Mouse (Mus musculus) liver, adult (tissue): ENCODE results near the gene Npw.

Experiments used
- GATA4 ChIP-seq: IDR thresholded peaks from 2 replicates; pipeline ENCODE4 v1.6.1; 2014; ENCODE audit warnings: mild to moderate bottlenecking, low read length; ENCODE audit not compliant: insufficient replicate concordance

The Npw gene

DNA sequence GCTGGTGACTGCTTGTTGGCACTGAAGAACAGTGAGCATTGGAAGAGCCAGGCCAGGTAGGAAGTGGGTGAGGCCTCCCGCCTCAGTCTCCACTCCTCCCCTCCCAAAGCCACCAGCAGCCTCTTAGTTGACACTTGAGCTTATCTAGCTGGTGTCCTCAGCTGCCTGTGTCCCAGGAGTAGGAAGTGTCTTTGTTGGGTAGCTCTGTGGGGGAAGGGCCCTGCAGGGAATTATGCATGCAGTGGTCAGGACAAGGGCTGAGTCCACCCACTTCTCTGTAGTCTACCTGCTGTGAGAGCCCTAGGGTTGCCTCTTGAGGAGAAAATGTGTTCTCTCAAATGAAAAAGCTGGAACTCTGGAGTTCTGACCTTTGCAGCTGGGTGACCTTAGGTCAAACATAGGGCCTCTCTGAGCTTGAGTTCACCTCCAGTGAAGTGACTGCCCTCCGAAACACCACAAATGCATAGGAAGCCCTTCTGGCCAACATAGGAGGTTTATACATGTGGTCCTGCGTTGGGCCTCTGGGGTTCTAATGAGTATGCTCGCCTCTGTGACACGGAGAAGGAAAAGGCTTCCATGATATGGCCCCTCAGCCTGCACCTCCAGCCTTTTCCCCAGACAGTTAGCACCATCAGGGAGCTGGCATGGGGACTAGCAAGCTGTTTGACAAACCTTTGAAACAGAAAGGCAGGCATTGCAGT, 21.3 kb downstream of the Npw start:
- TF ChIP-seq GATA4 = no peak

- no peak for TF ChIP-seq GATA4
These were observed 22.6 kb downstream of the Npw start for GRCm38 (mm10) chr17:24635694-24636093.

- peak; percentile 12; the same call in 1 of the 2 replicates for TF ChIP-seq GATA4
These were observed 23.2 kb downstream of the Npw start for GRCm38 (mm10) chr17:24635024-24635423.

- TF ChIP-seq GATA4 = no peak
These were observed 24.4 kb downstream of the Npw start for GRCm38 (mm10) chr17:24633831-24634230.

DNA sequence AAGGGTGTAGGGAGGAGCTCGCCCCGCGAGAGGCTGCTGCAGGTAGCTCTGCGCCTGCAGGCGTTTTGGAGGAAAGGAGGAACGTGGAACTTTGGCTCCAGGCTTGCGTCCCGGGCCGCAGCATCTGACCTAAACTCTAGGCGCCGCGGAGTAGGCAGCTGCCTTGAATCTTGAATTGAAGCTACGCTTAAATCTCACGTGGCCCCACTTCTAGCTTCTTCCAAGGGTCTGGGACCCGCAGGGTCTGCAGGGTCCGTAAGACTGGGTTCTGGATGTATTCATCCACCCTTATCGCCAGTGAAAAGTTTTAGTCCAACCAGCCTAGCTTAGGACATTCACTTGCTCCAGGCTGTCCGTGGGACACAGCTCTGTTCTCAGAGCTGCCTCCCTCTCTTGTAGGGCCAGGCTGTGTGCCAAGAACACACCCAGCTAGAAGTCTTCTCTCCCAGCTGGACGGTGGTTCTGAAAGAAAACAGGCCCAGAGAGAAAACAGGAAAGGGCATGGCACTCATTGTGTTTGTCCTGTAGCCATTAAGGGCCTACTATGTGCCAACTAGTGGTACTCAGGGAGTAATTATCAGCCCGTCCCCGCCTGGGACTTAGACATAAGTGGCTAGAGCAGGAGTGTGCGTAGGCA, 25.3 kb downstream of the Npw start:
- TF ChIP-seq GATA4 = no peak

DNA sequence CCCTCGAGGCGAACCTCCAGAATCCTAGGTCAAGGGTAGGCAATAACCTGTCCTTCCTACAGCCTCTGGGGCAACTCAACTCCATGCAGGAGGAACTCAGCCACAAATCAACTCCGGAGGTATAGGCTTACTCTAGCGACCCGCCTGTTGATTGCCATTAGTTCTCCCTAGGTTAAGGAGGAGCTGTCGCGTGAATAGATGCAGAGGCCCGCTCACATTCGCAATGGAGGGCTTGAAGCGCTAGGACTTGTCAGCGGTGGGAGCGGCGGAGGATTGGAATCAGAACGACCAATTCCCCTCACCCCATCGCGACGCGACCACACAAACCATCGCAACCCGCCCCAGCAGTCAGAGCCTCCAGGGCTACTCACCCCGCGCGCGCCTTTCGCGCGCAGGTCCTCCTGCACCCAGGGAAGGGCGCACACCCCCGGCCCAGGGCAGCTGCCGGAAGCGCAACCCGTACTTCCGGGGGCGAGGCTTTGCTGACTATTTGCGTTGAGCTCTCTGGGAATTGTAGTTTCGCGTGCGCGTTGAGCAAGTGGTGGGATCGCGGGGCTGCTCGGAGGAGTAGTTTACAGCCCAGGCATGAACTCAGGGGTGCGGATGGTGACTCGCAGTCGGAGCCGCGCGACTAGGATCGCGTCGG, 26.0 kb downstream of the Npw start, which contains the start of the genes Tsc2 and Nthl1:
TSS of gene Tsc2 (minus strand) at position 464 of the 646 bp plus-strand sequence.
TSS of gene Nthl1 (plus strand) at position 514 of the 646 bp plus-strand sequence.
- TF ChIP-seq GATA4 = no peak; the same call in 1 of the 2 replicates

DNA sequence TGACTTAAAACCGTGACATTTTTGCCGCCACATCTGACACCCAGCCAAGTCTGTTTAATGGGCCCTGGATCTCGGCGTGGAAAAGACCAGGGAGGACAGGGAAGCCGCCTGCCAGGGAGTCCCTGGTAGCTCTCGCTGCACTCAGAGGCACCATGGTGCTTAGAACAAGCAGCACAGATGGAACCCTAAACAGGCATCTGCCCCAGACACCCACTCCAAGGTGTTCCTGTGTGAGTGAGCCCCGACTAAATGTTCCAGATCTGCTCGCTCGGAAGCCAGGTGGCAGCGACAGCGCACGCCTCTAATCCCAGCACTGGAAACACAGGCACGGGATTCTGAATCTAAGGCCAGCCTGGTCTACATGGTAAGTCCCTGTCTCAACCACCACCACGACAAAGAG, 28.2 kb downstream of the Npw start:
- no peak for TF ChIP-seq GATA4

- peak; percentile 45; the same call in 1 of the 2 replicates for TF ChIP-seq GATA4
These were observed 29.6 kb downstream of the Npw start for GRCm38 (mm10) chr17:24628646-24629045.

GRCm38 (mm10) chr17:24625472-24625871, 32.8 kb downstream of the Npw start:
- TF ChIP-seq GATA4 = no peak

DNA sequence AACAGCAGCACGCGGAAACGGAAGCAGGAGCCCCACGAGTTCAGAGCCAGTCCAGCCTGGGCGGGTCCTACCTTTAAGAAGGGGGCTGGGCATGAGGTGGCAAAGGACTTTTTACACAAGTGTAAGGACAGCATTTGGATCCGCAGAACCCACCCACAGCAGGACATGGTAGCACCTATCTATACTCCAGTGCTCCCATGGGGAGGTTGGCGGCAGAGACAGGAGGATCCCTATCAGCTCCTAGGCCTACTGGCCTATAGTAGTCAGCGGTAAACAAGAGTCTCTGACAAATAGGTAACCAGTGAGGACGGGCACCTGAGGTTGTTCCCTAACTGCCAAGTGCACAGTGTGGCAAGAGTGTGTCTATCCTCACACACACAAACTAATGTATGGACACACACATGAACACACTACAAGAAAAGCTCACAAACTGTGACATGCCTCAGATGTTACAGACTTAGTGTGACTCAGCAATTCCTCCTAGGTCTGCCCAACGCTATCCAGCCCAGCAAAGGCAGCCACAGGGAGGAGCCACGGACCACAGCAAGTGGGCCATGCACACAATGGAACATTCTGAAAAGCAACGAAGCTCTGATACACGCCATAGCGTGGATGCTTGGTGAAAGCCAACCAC, 40.6 kb downstream of the Npw start:
- no peak for TF ChIP-seq GATA4

- TF ChIP-seq GATA4 = no peak
These were observed 47.5 kb downstream of the Npw start for GRCm38 (mm10) chr17:24610711-24611110.

DNA sequence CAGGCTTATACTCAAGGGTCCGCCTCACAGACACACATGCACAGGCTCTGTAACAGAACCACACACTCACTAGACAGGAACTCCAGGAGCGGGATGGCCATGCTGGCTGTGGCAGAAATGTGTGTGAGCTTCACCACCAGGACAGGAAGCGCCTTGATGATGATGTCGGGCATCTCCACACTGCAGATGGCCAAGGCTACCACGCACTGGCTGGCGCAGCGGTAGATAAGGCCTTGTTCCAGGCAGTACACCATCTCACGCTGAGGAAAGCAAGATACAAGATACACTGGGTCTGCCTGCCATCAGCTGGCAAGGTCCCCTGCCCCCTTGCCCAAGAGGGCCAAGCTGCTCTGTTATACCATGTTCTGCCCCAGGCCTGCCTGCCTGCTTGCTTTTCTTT, 49.4 kb downstream of the Npw start:
- no peak for TF ChIP-seq GATA4

- no peak for TF ChIP-seq GATA4
These were observed 49.9 kb downstream of the Npw start for GRCm38 (mm10) chr17:24608370-24608769.
